Mouse (Mus musculus) midbrain, embryonic 12.5 days (tissue): ENCODE results near the gene Usp29. TPM values are rescaled to one million over a fixed set of nuclear protein-coding genes. Genes with fewer than 3 reads are reported as not detected.
"Not testable (repeated sequence)": the region's sequence is repeated elsewhere in the genome, so short reads cannot be mapped to it uniquely, and the experiment has no call there.

Experiments
- ATAC-seq: fragments of 200-750 bp; cut with Nextera tagmentation; 2 replicates; pipeline ENCODE4 v1.8.0; 2017; ENCODE audit warnings: low read depth, moderate TSS enrichment, moderate library complexity; ENCODE audit not compliant: low FRiP score
- H3K27ac ChIP-seq: fragments of 300-500 bp; sonication (generic); replicated peaks from 2 replicates; pipeline ENCODE4 v1.5.1; 2016; ENCODE audit warnings: mild to moderate bottlenecking
- H3K27me3 ChIP-seq: fragments of 300-500 bp; sonication (generic); 2 replicates; pipeline ENCODE4 v1.6.1; 2016; ENCODE audit warnings: mild to moderate bottlenecking
- H3K36me3 ChIP-seq: fragments of 300-500 bp; sonication (generic); 2 replicates; pipeline ENCODE4 v1.6.1; 2016
- H3K4me1 ChIP-seq: fragments of 300-500 bp; sonication (generic); 2 replicates; pipeline ENCODE4 v1.6.1; 2016
- H3K4me2 ChIP-seq: fragments of 300-500 bp; sonication (generic); replicated peaks from 2 replicates; pipeline ENCODE4 v1.6.1; 2016; ENCODE audit warnings: mild to moderate bottlenecking, moderate library complexity
- H3K4me3 ChIP-seq: fragments of 300-500 bp; sonication (generic); 2 replicates; pipeline ENCODE4 v1.5.1; 2016; ENCODE audit warnings: mild to moderate bottlenecking
- H3K9ac ChIP-seq: fragments of 300-500 bp; sonication (generic); replicated peaks from 2 replicates; pipeline ENCODE4 v1.6.1; 2016; ENCODE audit warnings: mild to moderate bottlenecking, moderate library complexity
- H3K9me3 ChIP-seq: fragments of 300-500 bp; sonication (generic); 2 replicates; pipeline ENCODE4 v1.6.1; 2016; ENCODE audit warnings: mild to moderate bottlenecking
- WGBS: fragments of 180-500 bp; shearing (Covaris S2); methylation state at CpG from one replicate; pipeline ENCODE4 v1.1.7; 2016; 5-methylcytosine and 5-hydroxymethylcytosine counted together
- polyA plus RNA-seq: library from polyadenylated mRNA; unstranded; fragments of >200 nt; fragmentation: Nextera tagmentation; extraction: Ambion mirVana; gene quantifications from 2 replicates; pipeline ENCODE4 v1.2.1, GENCODE M21; 2016

Usp29 gene
- polyA plus RNA-seq, 1 experiment from 2014 or later: 17.5 TPM

DNA sequence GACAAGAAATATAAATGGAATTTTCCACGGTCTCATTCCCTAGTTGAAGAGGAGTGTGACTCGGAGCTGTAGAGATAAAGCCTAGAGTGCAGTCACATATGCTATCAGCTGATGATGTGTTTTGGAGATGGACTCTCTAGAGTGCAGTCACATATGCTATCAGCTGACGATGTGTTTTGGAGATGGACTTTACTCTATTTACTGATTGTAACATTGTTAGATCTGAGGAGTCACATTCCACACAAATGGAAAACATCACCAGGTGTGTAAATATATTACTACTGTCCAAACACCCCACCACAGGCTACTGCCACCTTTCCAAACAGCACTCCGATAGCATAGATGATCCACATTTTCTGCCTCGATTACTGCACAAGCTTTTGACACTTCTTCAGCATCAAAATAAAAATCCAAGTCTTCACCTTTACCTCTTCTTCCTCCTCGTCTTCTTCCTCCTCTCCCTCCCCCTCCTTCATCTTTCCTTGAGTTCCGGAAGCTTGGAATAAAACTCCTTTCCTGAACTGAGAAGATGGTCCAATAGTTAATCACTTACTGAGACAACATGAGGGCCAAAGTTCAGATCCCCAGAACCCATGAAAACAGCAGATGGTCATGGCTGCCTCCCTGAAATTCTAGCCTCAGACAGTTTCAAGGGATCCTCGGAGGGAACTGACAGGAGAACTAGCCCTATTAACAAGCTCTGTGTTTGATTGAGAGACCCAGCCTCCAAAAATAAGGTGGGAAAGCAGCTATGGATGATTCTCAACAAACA lies 153.2 kb downstream of the Usp29 start:
- H3K4me1 ChIP-seq: peaks cover 5% of the 10 kb centered on the region
- H3K9me3 ChIP-seq: no peaks in the 10 kb centered on the region
- no peak overlapping the region for H3K4me2 ChIP-seq
- H3K9ac ChIP-seq: no peak overlapping the region
- H3K4me3 ChIP-seq: no peak overlapping the region
- ATAC-seq: no peak
- no peaks in the 10 kb centered on the region for H3K27me3 ChIP-seq
- 90% methylated on average over 8 of the region's 8 CpGs for WGBS
- H3K36me3 ChIP-seq: no peaks in the 10 kb centered on the region
- H3K27ac ChIP-seq: no peak overlapping the region

DNA sequence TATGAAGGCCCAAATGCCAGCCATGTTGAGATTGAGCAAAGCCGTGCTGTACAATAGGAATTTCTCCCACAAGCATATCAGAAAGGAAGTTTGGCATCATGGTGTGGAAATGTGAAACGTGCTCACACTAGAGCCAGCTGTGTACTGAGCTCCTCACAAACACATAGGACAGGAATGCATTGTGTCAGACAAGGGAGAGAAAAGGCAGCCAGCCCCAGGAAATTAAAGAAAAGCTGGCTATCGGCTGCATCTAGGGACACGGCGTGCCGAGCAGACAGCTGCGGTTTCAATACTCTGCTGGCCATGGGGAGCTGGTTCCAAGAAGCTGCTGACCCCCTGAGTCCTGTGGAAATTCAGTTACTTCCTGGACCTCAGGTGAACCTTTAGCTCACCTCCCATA lies 155.0 kb downstream of the Usp29 start:
- ATAC-seq: no peak
- no peak overlapping the region for H3K4me2 ChIP-seq
- 74% methylated on average over 7 of the region's 7 CpGs for WGBS

DNA sequence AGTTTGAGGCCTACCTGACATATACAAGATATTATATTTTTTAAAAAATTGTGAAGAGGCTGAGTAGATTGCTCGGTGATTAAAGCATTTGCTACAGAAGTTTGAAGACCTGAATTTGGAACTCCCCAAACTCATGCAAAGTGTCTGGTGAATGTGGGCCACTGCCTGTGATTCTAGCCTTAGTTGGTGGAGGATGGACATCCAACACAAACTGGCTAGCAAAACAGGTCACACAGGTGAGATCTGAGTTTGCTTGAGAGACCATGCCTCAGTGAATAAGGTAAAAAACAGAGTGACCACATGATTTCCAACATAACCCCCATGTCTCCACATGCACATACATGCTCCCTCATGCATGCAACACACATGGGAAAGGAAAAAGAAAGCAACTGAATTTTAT lies 156.5 kb downstream of the Usp29 start:
- no peak overlapping the region for H3K4me3 ChIP-seq
- no peak for ATAC-seq
- no peaks in the 10 kb centered on the region for H3K9me3 ChIP-seq
- H3K27me3 ChIP-seq: no peaks in the 10 kb centered on the region
- no peak overlapping the region for H3K4me2 ChIP-seq
- H3K9ac ChIP-seq: no peak overlapping the region
- 83% methylated on average over 1 of the region's 1 CpGs for WGBS
- H3K4me1 ChIP-seq: peaks cover 4% of the 10 kb centered on the region
- no peaks in the 10 kb centered on the region for H3K36me3 ChIP-seq
- H3K27ac ChIP-seq: no peak overlapping the region

More for the DNA sequence above, 155.0 kb downstream of the Usp29 start:
- Histone ChIP-seq H3K9me3 (no peaks in the 10 kb centered on the region), H3K4me3 (no peak overlapping the region), H3K36me3 (no peaks in the 10 kb centered on the region), H3K27ac (no peak overlapping the region), H3K27me3 (no peaks in the 10 kb centered on the region), H3K4me1 (peaks cover 5% of the 10 kb centered on the region), H3K9ac (no peak overlapping the region)

DNA sequence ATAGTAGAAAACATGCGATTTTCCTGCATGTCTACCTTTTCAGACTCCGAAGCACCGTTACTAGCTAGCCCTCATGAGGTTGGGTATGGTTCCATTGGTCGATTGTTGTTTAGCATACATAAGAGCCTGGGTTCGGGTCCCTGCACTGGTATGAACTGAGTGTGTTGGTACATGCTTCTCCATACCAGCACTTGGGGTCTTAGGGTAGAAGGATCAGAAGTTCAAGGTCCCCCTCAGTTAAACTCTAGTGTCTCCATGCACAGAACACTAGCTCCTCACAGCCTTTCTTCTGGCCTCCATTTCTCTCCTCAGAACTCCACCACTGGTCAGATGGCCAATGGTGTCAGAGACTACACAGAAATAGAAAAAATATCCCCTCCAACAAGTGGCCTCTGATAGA lies 159.5 kb downstream of the Usp29 start:
- no peak overlapping the region for H3K27ac ChIP-seq
- no peak overlapping the region for H3K4me2 ChIP-seq
- H3K4me3 ChIP-seq: no peak overlapping the region
- no peaks in the 10 kb centered on the region for H3K36me3 ChIP-seq
- peaks cover 4% of the 10 kb centered on the region; the same call in 1 of the 2 replicates for H3K4me1 ChIP-seq
- no peak for ATAC-seq
- no peak overlapping the region for H3K9ac ChIP-seq
- H3K27me3 ChIP-seq: no peaks in the 10 kb centered on the region
- H3K9me3 ChIP-seq: no peaks in the 10 kb centered on the region
- 92% methylated on average over 5 of the region's 5 CpGs for WGBS

GRCm38 (mm10) chr7:6891206-6891605 lies 160.8 kb downstream of the Usp29 start:
- no peak overlapping the region for H3K4me3 ChIP-seq
- no peak for ATAC-seq
- no peaks in the 10 kb centered on the region for H3K36me3 ChIP-seq
- H3K9me3 ChIP-seq: no peaks in the 10 kb centered on the region
- peaks cover 4% of the 10 kb centered on the region; the same call in 1 of the 2 replicates for H3K4me1 ChIP-seq
- no peak overlapping the region for H3K27ac ChIP-seq
- WGBS: 60% methylated on average over 3 of the region's 3 CpGs
- no peaks in the 10 kb centered on the region for H3K27me3 ChIP-seq
- H3K9ac ChIP-seq: no peak overlapping the region
- H3K4me2 ChIP-seq: no peak overlapping the region

DNA sequence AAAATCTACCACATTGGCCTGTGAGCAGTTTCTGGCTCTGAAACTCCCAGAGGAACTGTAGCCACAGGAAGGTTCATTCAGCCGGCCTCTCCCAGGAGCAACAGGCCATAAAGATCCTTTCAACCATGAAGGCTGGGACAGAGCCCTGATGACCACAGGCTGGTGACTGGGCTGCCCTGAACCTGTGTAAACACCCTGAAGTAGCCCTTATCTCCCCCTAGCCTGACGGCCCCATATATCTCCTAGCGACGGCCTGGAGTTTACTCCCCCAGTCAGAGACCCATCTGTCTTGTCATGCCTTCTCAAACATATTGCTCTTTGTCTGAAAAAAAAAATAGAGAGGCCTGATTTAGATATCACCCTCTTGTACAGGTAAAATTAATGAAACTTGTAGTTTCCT lies 166.6 kb downstream of the Usp29 start:
- not testable (repeated sequence) for H3K9ac ChIP-seq, H3K4me2 ChIP-seq, H3K36me3 ChIP-seq, H3K4me3 ChIP-seq, H3K27ac ChIP-seq, H3K27me3 ChIP-seq, ATAC-seq, H3K9me3 ChIP-seq, H3K4me1 ChIP-seq
- WGBS: 44% methylated on average over 4 of the region's 4 CpGs

DNA sequence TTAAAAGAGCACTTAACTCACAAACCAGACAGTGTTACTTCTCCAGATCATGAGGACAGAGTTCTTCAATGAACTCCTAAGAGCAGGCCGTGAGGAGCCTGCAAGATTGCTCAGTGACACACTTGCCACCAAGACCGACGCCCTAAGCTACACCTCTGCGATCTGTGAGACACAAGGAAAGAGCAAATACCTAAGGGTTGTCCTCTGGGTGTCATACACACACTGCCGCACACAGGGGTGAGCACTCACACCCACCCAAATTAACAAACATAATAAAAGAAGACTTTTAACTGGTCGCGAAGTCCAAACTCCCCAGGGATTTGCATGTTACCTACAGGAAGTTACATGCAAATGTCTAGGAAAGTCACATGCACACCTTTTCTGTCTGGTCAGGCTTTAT lies 170.3 kb downstream of the Usp29 start:
- H3K9ac ChIP-seq: no peak overlapping the region
- no peaks in the 10 kb centered on the region for H3K36me3 ChIP-seq
- H3K4me3 ChIP-seq: no peak overlapping the region
- no peaks in the 10 kb centered on the region for H3K4me1 ChIP-seq
- WGBS: 98% methylated on average over 7 of the region's 7 CpGs
- H3K4me2 ChIP-seq: no peak overlapping the region
- H3K27me3 ChIP-seq: no peaks in the 10 kb centered on the region
- H3K9me3 ChIP-seq: no peaks in the 10 kb centered on the region
- ATAC-seq: no peak
- no peak overlapping the region for H3K27ac ChIP-seq

GRCm38 (mm10) chr7:6903489-6903888 lies 173.1 kb downstream of the Usp29 start:
- Histone ChIP-seq H3K27me3 (no peaks in the 10 kb centered on the region), H3K36me3 (no peaks in the 10 kb centered on the region), H3K9ac (no peak overlapping the region), H3K27ac (no peak overlapping the region), H3K9me3 (no peaks in the 10 kb centered on the region), H3K4me1 (no peaks in the 10 kb centered on the region), H3K4me2 (no peak overlapping the region), H3K4me3 (no peak overlapping the region)
- 79% methylated on average over 8 of the region's 8 CpGs for WGBS
- no peak for ATAC-seq

DNA sequence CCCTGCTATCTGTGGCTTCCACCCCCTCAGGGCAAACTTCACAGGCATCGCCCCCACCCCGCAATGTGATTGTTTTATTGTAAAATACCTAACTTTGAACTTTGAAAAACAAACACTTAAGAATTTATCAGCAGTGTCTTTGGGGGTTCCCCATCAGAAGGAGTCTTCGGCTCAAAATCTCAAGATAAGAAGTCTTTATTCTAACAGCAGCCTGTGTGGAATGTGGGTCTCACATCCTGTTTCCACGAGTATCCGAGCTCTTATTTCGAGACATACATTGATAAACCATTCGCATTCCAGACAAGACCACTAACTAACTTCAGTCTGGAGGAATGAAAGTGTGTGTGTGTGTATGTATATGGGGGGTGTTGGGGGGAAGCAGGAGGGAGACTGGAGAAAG lies 180.1 kb downstream of the Usp29 start:
- ATAC-seq: no peak
- 77% methylated on average over 7 of the region's 7 CpGs for WGBS
- Histone ChIP-seq H3K4me1 (peaks cover 20% of the 10 kb centered on the region), H3K4me3 (no peak overlapping the region), H3K27ac (no peak overlapping the region), H3K27me3 (no peaks in the 10 kb centered on the region), H3K36me3 (no peaks in the 10 kb centered on the region), H3K9ac (no peak overlapping the region), H3K9me3 (no peaks in the 10 kb centered on the region), H3K4me2 (no peak overlapping the region)

DNA sequence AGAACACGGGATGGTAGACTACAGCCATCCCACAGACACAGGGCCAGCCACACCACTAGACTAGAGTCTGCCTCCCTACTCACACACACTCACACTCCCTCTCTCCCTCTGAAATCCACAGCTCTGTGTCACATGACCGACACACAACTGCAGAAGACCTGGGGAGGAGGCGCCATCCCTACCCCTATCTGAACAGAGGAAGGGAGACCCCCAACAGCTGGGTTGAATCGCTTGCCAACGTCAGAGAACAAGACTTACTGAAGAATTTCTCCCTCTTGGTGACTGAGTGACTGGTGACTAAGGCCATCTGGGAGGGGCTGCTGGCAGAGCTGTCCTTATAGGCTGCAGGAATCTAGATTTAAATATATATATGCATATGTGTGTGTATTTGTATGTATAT lies 181.4 kb downstream of the Usp29 start:
- H3K4me3 ChIP-seq: no peak overlapping the region
- no peaks in the 10 kb centered on the region for H3K36me3 ChIP-seq
- peaks cover 20% of the 10 kb centered on the region for H3K4me1 ChIP-seq
- no peaks in the 10 kb centered on the region for H3K27me3 ChIP-seq
- no peak overlapping the region for H3K4me2 ChIP-seq
- no peak overlapping the region for H3K9ac ChIP-seq
- no peaks in the 10 kb centered on the region for H3K9me3 ChIP-seq
- no peak for ATAC-seq
- H3K27ac ChIP-seq: 0 out of 2 replicates have a peak overlapping the region, but pooled peaks have one; percentile 15
- WGBS: 75% methylated on average over 5 of the region's 5 CpGs

GRCm38 (mm10) chr7:6913439-6914380 lies 183.3 kb downstream of the Usp29 start:
- Histone ChIP-seq H3K9me3 (no peaks in the 10 kb centered on the region), H3K4me3 (peak overlapping the region; percentile 36), H3K9ac (peak overlapping the region; percentile 37; the same call in 1 of the 2 replicates), H3K4me2 (peak overlapping the region; percentile 62), H3K27ac (peak overlapping the region; percentile 74), H3K4me1 (peaks cover 27% of the 10 kb centered on the region), H3K36me3 (no peaks in the 10 kb centered on the region), H3K27me3 (no peaks in the 10 kb centered on the region)
- WGBS: 10% methylated on average over 30 of the region's 30 CpGs
- peak; percentile 61 for ATAC-seq

- Histone ChIP-seq H3K36me3 (no peaks in the 10 kb centered on the region), H3K9ac (no peak overlapping the region), H3K27ac (no peak overlapping the region), H3K4me2 (no peak overlapping the region), H3K4me3 (no peak overlapping the region), H3K4me1 (peaks cover 34% of the 10 kb centered on the region), H3K27me3 (no peaks in the 10 kb centered on the region), H3K9me3 (no peaks in the 10 kb centered on the region)
- ATAC-seq: no peak
- WGBS: 59% methylated on average over 5 of the region's 5 CpGs
Observed at GRCm38 (mm10) chr7:6917126-6917525, 186.7 kb downstream of the Usp29 start.
